Mouse (Mus musculus): Measurements from ENCODE around the gene Tomm40l. TPM values are rescaled to one million over a fixed set of nuclear protein-coding genes. Genes with fewer than 3 reads are reported as not detected.

The Tomm40l gene
- total RNA-seq, 2 experiments from 2014 or later = 47.7 to 67.0 TPM

- no peak for DNase-seq (ENCODE audit: low spot score in 2 of 2)
These were observed 7.9 kb upstream of the Tomm40l start for GRCm38 (mm10) chr1:171230215-171230614.

- DNase-seq (ENCODE audit: low spot score in 2 of 2) = no peak
These were observed 7.4 kb upstream of the Tomm40l start for GRCm38 (mm10) chr1:171229750-171230149.

DNA sequence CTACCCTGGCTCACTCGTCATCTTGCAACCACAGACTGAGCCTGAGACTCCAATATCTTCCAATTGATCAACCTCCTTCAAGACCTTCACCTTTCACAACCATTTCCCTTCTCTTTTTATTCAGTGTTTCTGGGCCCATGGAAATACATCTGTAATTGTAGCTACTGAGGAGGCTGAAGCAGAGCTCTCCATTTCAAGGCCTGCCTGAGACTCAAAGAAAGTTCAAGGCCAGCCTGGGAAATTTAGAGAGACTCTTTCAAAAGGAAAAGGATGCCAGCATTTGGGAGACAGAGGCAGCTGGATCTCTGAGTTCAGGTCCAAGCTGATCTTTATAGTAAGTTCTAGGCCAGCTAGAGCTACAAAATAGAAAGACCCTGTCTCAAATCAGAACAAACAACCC is 5.6 kb upstream of the Tomm40l start:
- peak in 1 of 2 experiments; percentile 24 for DNase-seq (ENCODE audit: low spot score in 2 of 2)

DNA sequence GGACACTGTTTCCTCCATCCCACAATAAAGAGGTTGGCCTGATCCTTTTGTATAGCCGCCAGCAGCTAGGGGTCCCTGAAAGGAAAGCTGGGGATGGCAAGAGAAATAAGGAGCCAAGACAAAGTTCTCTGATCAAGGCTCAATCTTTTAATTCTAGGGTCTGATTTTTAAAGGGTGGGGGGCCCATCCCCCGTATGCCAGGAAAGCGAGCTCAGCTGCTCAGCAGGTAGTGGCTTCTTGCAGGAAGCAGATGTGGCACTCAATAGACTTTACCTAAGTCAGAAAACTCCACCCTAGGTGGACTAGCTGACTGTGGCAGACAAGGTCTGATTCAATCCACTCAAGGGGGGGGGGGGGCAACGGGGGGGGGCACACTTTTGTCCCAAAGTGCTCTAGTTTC is 4.5 kb upstream of the Tomm40l start:
- DNase-seq (ENCODE audit: low spot score in 2 of 2) = peak in 1 of 2 experiments; percentile 1

- peak in 1 of 2 experiments; percentile 1 for DNase-seq (ENCODE audit: low spot score in 2 of 2)
These were observed 2.5 kb upstream of the Tomm40l start, which contains the start of gene Apoa2 for GRCm38 (mm10) chr1:171224857-171225256. TSS of gene Apoa2 (plus strand) at chr1:171225054.

DNA sequence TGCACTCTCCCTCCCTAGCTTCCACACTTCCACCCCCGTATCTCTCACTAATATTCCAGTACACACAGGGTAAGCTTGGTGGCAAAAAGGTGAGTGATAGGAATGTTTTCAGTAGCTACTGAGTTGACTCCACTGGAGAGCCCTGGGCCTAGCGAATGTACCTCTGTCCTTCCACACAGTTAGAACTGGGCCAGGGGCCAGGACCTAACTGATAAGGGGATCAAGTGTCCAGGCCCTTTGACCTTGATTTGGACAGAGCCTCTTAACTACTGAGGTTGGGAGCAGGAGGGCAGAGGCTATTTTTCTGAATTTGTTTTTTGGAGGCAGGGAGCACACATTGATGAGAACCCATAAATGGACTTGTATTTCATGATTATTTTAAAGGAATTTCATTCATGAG is 1.5 kb upstream of the Tomm40l start:
- peak in 1 of 2 experiments; percentile 49 for DNase-seq (ENCODE audit: low spot score in 2 of 2)

- DNase-seq (ENCODE audit: low spot score in 2 of 2) = no peak
These were observed 854 bp upstream of the Tomm40l start for GRCm38 (mm10) chr1:171223168-171223567.

DNA sequence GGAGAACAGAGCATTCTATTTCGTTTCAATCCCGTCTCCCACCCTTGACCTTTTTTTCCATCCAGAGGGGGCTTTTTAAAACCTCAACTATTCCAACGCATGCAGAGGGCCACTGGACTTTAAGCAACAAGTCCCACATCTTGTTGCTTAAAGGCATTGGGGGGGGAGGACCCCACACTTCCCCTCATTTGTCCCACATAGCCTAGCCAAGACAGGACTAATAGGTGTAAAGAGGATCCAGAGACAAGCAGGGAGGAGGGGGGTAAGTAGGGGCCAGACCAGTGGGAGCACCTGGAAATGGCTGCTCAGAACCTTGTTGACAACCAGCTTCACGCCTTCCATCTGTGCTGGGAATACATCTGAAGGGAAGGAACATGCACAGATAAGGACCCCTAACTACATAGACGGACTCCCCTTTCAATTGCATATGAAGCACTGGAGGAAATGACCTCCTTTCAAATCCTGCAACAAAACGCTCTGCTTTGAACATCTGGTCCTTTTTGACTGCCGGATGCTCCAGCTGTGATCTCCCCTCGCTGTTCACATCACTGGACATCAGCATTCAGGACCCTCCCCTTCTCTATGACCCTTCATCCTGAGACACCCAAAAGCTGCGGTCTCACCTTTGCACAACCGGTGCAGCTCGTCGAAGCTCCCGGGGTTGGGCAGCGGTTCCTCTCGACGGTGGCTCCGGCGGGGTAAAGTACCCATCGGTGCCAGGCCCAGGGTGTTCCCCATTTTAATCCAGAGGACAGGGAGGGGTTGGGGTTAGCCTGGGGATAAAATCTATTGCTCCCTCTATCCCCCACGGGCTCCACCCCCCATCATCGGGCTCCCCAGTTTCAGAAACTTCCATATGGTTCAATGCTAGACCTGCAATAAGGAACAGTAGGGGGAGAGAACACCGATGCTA is 777 bp downstream of the Tomm40l start:
- DNase-seq (ENCODE audit: low spot score in 2 of 2) = no peak

DNA sequence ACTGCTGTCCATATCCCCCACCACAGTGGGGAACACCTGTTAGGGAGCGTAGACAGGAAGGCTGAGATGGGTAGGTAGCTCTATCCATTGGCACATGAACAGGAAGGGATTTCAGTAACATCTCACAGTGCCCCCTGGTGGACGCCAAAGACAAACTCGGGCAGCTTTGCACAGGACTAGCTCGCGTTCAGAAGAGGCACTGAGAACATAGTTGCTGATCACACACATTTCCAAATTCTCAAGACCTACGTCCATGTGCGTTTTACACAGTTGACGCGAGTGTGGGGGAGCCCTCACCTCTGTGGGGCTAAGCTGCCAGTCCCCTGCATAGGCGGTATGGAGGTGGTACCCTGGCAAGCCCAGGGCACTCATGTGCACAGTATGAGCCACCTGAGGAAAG is 1.4 kb downstream of the Tomm40l start:
- peak; percentile 83 to 86 for DNase-seq (ENCODE audit: low spot score in 2 of 2)

- no peak for DNase-seq (ENCODE audit: low spot score in 2 of 2)
These were observed 5.9 kb downstream of the Tomm40l start for GRCm38 (mm10) chr1:171216241-171216955.

GRCm38 (mm10) chr1:171213801-171214496 is 8.4 kb downstream of the Tomm40l start, which contains the start of gene Nr1i3:
TSS of gene Nr1i3 (plus strand) at chr1:171213970.
- DNase-seq (ENCODE audit: low spot score in 2 of 2) = no peak

- DNase-seq (ENCODE audit: low spot score in 2 of 2) = no peak
These were observed 9.5 kb downstream of the Tomm40l start for GRCm38 (mm10) chr1:171212854-171213253.

DNA sequence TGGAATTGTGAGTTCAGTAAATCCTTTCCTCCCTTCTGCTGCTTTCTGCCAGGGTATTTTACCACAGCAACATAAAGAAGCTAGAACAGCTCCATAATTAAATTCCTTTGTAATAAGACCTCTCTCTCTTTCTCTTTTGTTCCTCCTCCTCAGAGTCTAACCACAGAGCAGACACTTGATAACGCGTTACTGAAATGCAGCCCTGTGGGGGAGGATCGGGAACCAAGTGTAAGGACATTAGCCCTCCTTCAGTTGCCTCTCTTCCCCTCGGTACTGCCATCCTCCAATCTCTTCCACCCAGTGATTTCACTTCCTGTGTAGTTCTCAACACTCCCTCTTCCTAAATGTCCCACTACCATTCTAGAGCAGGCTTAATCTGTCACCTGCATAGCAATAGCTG is 12.9 kb downstream of the Tomm40l start:
- no peak for DNase-seq (ENCODE audit: low spot score in 2 of 2)

DNA sequence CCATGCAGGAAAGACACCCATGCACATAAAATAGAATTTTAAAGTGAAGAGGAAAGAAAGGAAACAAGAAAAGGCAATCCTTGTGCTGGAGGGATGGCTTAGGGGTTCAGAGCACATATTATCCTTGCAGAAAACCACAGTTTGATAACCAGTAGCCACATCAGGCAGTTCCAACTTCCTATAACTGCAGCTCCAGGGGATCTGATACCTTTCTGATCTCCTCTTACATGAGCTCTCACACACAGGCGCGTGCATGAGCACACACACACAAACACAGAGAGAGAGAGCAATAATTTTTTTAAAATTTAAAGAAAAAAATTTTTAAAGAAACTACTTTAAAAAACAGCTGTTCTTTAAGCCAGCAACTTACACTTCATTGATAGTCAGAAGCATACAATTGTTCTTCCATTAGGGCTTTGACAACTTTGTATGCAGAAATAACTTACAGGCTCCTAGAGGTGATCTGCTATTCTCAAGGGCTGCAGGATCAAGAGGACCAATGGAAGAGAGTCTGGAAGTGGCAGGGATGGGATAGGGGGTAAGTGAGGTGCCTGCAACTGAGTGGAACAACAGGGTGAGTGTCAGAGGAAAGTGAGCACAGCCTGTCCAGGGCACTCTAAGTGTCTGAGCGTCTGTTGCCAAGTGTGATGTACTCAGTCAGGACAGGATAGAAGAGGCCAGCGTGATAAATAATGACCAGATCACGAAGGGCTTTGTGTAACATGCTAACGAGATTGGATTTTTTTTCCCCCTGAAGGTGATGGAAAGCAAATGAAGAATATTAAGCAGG is 16.4 kb downstream of the Tomm40l start:
- no peak for DNase-seq (ENCODE audit: low spot score in 2 of 2)

DNA sequence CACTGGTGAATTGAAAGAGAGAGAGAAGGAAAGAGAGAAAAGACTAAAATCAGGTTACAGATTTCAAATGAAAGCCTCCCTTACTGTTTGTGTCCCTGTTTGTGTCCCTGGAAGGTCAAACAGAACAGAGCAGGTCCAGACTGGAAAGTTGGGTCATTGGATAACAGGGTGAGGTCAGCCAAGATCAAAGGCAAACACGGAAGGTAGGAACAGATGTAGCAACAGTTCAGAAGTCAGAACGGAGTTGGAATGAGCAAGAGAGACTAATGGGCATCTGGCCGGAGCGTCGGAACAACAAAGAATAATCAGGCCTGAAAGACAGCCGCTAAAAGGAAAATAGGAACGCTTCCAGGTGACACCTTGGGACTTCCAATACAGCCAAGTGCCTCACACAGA is 18.1 kb downstream of the Tomm40l start:
- DNase-seq (ENCODE audit: low spot score in 2 of 2) = no peak

DNA sequence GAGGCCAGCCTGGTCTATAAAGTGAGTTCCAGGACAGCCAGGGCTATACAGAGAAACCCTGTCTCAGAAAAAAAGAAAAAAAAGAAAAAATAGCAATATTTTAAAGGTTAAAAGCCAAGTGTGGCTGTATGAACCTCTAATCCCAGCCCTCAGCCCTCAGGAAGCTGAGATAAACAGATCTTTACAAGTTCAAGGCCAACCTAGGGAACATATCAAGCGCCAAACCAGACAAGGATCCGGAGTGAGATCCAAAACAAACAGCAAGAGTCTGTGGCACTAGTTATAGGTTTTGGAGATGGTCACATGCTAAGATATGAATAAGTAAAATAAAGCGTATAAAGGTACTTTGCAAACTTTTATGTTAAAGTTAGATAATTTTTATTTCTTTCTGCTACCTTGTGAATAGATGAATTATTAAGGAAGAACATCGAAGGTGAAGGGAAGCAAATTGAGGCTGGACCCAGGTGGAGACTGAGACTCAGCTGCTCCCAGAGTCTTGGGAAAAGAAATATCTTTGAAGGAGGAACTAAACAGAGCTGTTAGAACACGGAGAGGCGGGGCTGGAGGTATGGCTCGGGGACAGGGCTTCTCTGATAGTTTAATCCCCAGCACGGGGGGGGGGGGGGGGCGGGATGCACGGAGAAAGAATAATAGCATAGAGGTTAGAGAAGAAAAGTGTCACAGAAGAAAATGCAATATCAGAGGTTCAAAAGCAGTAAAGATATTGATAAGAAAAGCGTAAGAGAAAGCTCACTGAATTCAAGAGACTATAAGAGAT is 18.7 kb downstream of the Tomm40l start:
- DNase-seq (ENCODE audit: low spot score in 2 of 2) = no peak

DNA sequence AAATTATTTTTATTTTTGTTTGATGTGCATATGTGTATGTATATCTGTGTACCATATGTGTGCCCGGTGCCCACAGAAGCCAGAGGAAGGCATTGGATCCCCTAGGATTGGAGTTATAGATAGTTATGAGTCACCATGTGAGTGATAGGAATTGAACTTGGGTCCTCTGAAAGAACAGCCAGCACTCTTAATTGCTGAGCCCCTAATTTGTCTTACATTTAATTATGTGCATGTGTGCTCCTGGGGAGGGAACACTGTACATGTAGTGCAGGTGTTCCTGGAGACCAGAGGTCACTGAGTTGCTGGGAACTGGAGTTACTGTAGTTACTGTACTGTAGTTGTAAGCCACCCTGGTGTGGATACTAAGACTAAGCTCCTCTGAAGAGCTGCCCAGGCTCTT is 21.5 kb downstream of the Tomm40l start:
- no peak for DNase-seq (ENCODE audit: low spot score in 2 of 2)

DNA sequence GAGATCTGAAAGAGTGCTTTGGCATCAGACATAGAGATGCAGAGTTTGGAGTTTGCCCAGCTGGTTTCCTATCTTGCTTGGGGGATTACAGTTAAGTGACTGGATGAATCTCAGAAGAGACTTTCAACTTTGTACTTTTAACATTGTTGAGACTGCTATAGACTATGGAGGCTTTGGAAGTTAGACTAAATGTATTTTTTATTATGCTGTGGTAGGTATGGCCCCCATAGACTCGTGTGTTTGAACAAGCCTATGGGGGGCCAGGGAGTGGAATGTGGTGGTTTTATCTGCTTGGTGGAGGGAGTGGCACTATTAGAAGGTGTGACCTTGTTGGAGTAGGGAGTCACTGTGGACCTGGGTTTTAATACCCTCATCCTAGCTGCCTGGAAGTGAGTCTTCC is 22.8 kb downstream of the Tomm40l start:
- no peak for DNase-seq (ENCODE audit: low spot score in 2 of 2)

GRCm38 (mm10) chr1:171195887-171196397 is 26.4 kb downstream of the Tomm40l start, which contains the start of gene Pcp4l1:
TSS of gene Pcp4l1 (minus strand) at chr1:171196268.
- peak; percentile 45 to 51 for DNase-seq (ENCODE audit: low spot score in 2 of 2)

Measured in adrenal gland, adult 18-20 months (tissue).